Mouse (Mus musculus): Measurements from ENCODE around the gene Slc16a6. TPM values are rescaled to one million over a fixed set of nuclear protein-coding genes. Genes with fewer than 3 reads are reported as not detected.

Slc16a6 gene
- total and polyA plus RNA-seq, 2 experiments from 2014 or later, result 8.7 to 11.2 TPM

DNA sequence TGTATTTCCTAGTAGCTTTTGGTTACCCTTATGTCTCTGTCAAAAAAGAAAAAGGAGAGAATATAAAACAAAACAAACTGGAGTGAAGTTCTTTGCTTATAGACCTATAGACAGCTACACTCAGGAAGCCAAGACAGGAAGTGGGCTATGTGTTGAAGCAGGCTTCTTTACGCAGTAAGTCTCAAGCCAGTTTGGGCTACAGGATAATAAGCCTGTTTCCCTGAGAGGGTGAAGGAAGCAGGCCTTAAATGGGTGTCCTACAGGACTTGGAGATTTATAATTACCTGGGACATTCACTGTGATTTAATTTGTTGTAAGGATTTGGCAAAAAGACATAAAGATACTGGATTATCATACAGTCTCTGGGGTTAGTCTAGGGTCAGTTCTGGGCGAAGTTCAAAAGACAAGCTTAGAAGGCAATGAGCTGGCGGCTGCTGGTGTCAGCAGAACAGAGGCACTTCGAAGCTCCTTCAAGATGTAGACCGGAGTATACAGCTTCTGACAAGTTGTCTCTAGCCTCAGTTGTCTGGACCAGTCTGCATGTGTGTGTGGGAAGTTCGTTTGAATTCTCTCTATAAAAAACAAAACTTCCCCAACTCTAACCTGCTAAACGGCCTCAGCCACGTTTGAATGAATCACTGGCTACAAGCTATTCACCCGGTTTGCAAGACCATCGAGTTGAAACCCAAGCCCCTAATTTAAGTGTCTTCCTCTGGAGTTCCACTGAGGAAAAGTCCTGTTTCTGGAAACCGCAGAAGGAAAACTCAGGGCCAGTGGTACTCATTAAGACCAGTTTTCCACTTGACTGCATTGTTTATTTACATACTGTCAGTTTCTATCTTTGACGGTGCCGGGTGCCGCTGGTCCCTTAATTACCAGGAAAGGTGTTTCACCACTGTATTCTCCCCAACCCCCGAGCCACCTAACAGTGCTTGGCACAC, 2.2 kb downstream of the Slc16a6 start:
- ATAC-seq, result no peak
- DNase-seq (ENCODE audit: low spot score), result no peak
- no peaks in the 10 kb centered on the region for H3K27me3 ChIP-seq (ENCODE audit: insufficient read depth, low read length)
- no peak for TF ChIP-seq CTCF (IDR thresholded peaks at IDR 0.05; ENCODE audit: low read depth)
- H3K4me3 ChIP-seq (ENCODE audit: low read length), result peak overlapping the region; percentile 85
- H3K4me2 ChIP-seq (ENCODE audit: low read depth, low read length), result peak overlapping the region; percentile 92
- no peaks in the 10 kb centered on the region for H3K36me3 ChIP-seq (ENCODE audit: insufficient read depth, low read length)
- H3K27ac ChIP-seq, result no peak overlapping the region
- WGBS, result 35% methylated on average over 15 of the region's 15 CpGs
- H3K9ac ChIP-seq (replicated peaks; ENCODE audit: low read length), result 0 out of 2 replicates have a peak overlapping the region, but pooled peaks have one; percentile 97
- H3K9me3 ChIP-seq (ENCODE audit: low read length), result no peaks in the 10 kb centered on the region
- H3K4me1 ChIP-seq (ENCODE audit: insufficient read depth, low read length), result peaks cover 3% of the 10 kb centered on the region; the same call in 1 of the 2 replicates

DNA sequence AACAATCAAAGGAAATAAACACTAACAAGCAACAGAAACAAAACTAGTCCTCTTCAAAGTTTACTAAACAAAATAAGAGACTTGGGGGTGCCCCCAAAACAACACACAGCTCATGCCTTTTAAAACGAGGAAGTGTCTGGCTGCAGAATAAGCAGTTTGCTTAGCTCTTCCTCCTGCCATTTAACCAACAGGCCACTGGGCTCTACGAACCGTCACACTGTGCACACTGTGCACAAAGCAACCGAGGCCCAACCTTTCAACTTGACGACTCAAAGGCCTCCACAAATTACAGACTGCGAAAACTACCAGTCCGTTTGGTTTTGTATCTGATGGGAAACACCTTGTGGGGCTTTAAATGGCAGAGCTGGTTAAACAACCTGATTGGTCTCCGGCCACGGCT, 3.2 kb downstream of the Slc16a6 start:
- ATAC-seq (no peak), DNase-seq (ENCODE audit: low spot score) (no peak)
- H3K36me3 ChIP-seq (ENCODE audit: insufficient read depth, low read length), result no peaks in the 10 kb centered on the region
- no peaks in the 10 kb centered on the region for H3K27me3 ChIP-seq (ENCODE audit: insufficient read depth, low read length)
- H3K4me2 ChIP-seq (ENCODE audit: low read depth, low read length), result no peak overlapping the region
- H3K4me1 ChIP-seq (ENCODE audit: insufficient read depth, low read length), result peaks cover 3% of the 10 kb centered on the region; the same call in 1 of the 2 replicates
- no peaks in the 10 kb centered on the region for H3K9me3 ChIP-seq (ENCODE audit: low read length)
- H3K27ac ChIP-seq, result no peak overlapping the region
- H3K9ac ChIP-seq (replicated peaks; ENCODE audit: low read length), result no peak overlapping the region
- 70% methylated on average over 9 of the region's 9 CpGs for WGBS
- TF ChIP-seq CTCF (IDR thresholded peaks at IDR 0.05; ENCODE audit: low read depth), result no peak
- H3K4me3 ChIP-seq (ENCODE audit: low read length), result no peak overlapping the region

DNA sequence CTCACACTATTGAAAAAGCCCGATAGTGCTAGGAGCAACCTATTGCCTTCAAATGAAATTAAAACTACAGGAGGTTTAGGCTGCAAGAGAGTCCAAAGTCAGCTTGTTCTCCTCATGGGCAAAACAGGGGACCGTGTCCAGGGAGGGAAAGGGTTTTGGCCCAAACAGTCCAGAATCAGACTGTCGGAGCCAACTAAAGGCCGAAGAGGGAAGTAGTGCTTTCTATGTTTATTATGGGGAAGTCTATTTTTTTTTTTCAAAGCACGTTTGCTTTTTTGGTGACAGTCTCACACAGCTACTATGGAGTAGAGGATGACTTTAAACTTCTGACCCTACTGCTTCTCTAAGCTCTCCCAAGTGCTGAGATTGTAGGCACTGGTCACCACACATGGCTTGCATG, 5.3 kb downstream of the Slc16a6 start:
- ATAC-seq, result no peak
- H3K4me2 ChIP-seq (ENCODE audit: low read depth, low read length), result no peak overlapping the region
- no peaks in the 10 kb centered on the region for H3K9me3 ChIP-seq (ENCODE audit: low read length)
- TF ChIP-seq CTCF (IDR thresholded peaks at IDR 0.05; ENCODE audit: low read depth), result no peak
- peaks cover 3% of the 10 kb centered on the region; the same call in 1 of the 2 replicates for H3K4me1 ChIP-seq (ENCODE audit: insufficient read depth, low read length)
- no peak overlapping the region for H3K4me3 ChIP-seq (ENCODE audit: low read length)
- H3K27me3 ChIP-seq (ENCODE audit: insufficient read depth, low read length), result no peaks in the 10 kb centered on the region
- H3K36me3 ChIP-seq (ENCODE audit: insufficient read depth, low read length), result 0 out of 2 replicates have a peak, but pooled peaks cover under 1% of the 10 kb centered on the region
- no peak overlapping the region for H3K9ac ChIP-seq (replicated peaks; ENCODE audit: low read length)
- no peak overlapping the region for H3K27ac ChIP-seq
- DNase-seq (ENCODE audit: low spot score), result no peak
- WGBS, result 82% methylated on average over 5 of the region's 5 CpGs

DNA sequence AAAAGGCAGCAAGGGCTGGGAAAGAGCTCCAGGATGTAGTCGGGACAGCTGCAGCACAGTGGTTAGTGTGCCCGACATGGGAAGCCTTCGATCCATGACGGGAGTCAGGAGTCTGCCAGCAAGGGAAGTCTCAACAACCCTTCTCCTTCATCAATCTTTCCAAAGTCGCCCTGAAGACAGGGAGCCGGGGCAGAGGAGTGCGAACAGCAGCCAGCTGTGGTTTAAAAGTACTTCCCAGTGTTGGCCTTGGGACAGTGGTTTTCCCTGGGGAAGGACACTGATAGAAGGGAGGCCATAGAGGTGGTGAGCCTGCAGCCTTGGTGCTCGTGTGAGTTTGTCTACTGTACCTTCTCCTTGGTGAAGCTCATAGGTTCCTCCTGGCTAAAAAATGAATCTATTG, 6.4 kb downstream of the Slc16a6 start:
- Histone ChIP-seq H3K4me2 (ENCODE audit: low read depth, low read length) (no peak overlapping the region), H3K9me3 (ENCODE audit: low read length) (no peaks in the 10 kb centered on the region), H3K27me3 (ENCODE audit: insufficient read depth, low read length) (no peaks in the 10 kb centered on the region), H3K36me3 (ENCODE audit: insufficient read depth, low read length) (0 out of 2 replicates have a peak, but pooled peaks cover 6% of the 10 kb centered on the region), H3K4me3 (ENCODE audit: low read length) (no peak overlapping the region), H3K27ac (no peak overlapping the region), H3K9ac (replicated peaks; ENCODE audit: low read length) (no peak overlapping the region), H3K4me1 (ENCODE audit: insufficient read depth, low read length) (peaks cover 3% of the 10 kb centered on the region; the same call in 1 of the 2 replicates)
- no peak for TF ChIP-seq CTCF (IDR thresholded peaks at IDR 0.05; ENCODE audit: low read depth)
- ATAC-seq, result no peak
- WGBS, result 84% methylated on average over 8 of the region's 8 CpGs
- DNase-seq (ENCODE audit: low spot score), result no peak

DNA sequence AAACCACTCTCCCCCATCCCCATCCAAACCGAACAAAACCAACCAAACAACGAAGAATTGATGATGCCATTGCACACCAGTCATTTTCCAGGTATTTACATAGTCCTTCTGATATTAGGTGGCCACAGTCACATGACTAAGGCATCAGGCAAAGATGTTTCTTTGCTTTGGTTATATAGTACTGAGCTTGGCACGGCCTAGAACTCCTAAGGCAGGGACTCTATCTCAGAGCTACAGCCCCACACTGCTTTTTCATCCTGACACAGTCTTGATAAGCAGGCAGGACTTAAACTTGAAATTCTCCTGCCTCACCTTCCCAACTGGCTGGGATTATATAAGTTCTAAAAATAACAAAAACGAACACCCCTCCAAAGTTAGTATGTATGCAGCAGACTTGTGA, 8.3 kb downstream of the Slc16a6 start:
- H3K36me3 ChIP-seq (ENCODE audit: insufficient read depth, low read length), result 0 out of 2 replicates have a peak, but pooled peaks cover 6% of the 10 kb centered on the region
- H3K4me2 ChIP-seq (ENCODE audit: low read depth, low read length), result no peak overlapping the region
- H3K4me1 ChIP-seq (ENCODE audit: insufficient read depth, low read length), result no peaks in the 10 kb centered on the region
- WGBS, result 92% methylated on average over 4 of the region's 4 CpGs
- H3K4me3 ChIP-seq (ENCODE audit: low read length), result no peak overlapping the region
- ATAC-seq (no peak), DNase-seq (ENCODE audit: low spot score) (no peak)
- TF ChIP-seq CTCF (IDR thresholded peaks at IDR 0.05; ENCODE audit: low read depth), result no peak
- H3K9me3 ChIP-seq (ENCODE audit: low read length), result no peaks in the 10 kb centered on the region
- no peak overlapping the region for H3K9ac ChIP-seq (replicated peaks; ENCODE audit: low read length)
- H3K27me3 ChIP-seq (ENCODE audit: insufficient read depth, low read length), result no peaks in the 10 kb centered on the region
- H3K27ac ChIP-seq, result no peak overlapping the region

DNA sequence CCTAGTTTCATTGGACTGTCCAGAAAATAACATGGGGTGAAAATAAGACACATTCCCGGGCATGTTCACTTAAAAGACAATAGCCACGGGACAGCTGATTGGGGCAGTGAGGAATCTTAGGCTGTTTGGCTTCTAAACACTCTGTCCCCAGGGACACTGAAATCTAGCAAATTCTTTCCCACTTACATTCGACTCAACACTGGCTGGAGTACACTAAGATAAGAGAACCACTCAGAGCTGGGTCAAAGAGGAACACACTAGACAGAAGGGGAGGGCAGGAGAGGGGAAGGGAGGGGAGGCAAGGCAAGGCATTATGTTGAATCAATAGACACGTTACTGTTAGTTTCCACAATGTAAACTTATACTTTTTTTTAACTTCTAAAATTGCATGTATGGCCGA, 12.8 kb downstream of the Slc16a6 start:
- ATAC-seq (no peak), DNase-seq (ENCODE audit: low spot score) (no peak)
- Histone ChIP-seq H3K27me3 (ENCODE audit: insufficient read depth, low read length) (no peaks in the 10 kb centered on the region), H3K9me3 (ENCODE audit: low read length) (no peaks in the 10 kb centered on the region), H3K4me3 (ENCODE audit: low read length) (no peak overlapping the region), H3K9ac (replicated peaks; ENCODE audit: low read length) (no peak overlapping the region), H3K27ac (no peak overlapping the region), H3K4me2 (ENCODE audit: low read depth, low read length) (no peak overlapping the region), H3K4me1 (ENCODE audit: insufficient read depth, low read length) (no peaks in the 10 kb centered on the region), H3K36me3 (ENCODE audit: insufficient read depth, low read length) (peaks cover 6% of the 10 kb centered on the region; the same call in 1 of the 2 replicates)
- no peak for TF ChIP-seq CTCF (IDR thresholded peaks at IDR 0.05; ENCODE audit: low read depth)
- 73% methylated on average over 5 of the region's 5 CpGs for WGBS

DNA sequence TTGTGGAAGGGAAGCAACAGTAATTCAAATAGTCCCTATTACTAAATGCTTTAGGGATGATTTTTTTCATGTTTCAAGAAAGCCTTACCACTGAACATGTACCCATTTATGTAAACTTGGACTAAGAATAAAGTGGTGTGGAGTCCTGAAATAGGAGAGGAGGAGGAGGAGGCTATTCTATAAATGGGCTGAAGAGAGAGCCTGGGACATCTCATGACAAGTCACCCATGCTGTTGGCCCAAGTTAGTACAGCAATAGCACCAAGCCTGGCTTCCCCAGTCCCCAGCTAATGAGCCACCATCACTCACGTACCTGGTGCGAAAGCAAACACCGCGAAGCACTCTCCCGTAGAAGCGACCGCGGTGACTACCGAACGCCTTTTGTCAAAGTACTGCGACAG, 15.2 kb downstream of the Slc16a6 start:
- Histone ChIP-seq H3K4me3 (ENCODE audit: low read length) (no peak overlapping the region), H3K9me3 (ENCODE audit: low read length) (no peaks in the 10 kb centered on the region), H3K9ac (replicated peaks; ENCODE audit: low read length) (no peak overlapping the region), H3K27ac (no peak overlapping the region), H3K4me2 (ENCODE audit: low read depth, low read length) (no peak overlapping the region), H3K36me3 (ENCODE audit: insufficient read depth, low read length) (peaks cover 10% of the 10 kb centered on the region; the same call in 1 of the 2 replicates), H3K27me3 (ENCODE audit: insufficient read depth, low read length) (no peaks in the 10 kb centered on the region), H3K4me1 (ENCODE audit: insufficient read depth, low read length) (no peaks in the 10 kb centered on the region)
- 92% methylated on average over 11 of the region's 11 CpGs for WGBS
- no peak for TF ChIP-seq CTCF (IDR thresholded peaks at IDR 0.05; ENCODE audit: low read depth)
- ATAC-seq (no peak), DNase-seq (ENCODE audit: low spot score) (no peak)
